Mouse (Mus musculus): ENCODE measurements around the gene Synrg.

Gene Synrg

GRCm38 (mm10) chr11:83963991-83964921, at the start of gene Synrg:
Gene Synrg (plus strand): TSS chr11:83964428.
- peak; percentile 91 for DNase-seq (ENCODE audit: low spot score)

DNA sequence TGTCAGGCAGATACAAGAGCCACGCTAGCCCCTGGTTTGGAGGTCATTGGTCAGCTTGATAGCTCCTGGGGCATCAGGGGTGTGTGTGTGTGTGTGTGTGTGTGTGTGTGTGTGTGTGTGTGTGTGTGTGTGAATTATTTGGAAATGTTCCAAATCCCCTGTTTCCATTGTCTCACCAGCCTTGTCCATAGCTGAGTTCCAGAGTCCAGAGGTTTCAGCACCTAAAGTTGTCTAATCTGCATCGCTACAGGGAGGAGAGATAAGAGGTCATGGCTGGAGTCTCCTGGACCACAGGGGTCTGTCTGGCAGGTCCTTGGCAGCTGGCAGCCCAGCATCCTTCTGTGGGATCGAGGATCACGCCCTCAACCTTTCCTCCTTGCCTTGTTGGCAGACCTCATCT, 49.7 kb upstream of the Synrg start:
- DNase-seq (ENCODE audit: low spot score), result no peak

GRCm38 (mm10) chr11:83922600-83922999, 41.6 kb upstream of the Synrg start:
- DNase-seq (ENCODE audit: low spot score), result no peak

DNA sequence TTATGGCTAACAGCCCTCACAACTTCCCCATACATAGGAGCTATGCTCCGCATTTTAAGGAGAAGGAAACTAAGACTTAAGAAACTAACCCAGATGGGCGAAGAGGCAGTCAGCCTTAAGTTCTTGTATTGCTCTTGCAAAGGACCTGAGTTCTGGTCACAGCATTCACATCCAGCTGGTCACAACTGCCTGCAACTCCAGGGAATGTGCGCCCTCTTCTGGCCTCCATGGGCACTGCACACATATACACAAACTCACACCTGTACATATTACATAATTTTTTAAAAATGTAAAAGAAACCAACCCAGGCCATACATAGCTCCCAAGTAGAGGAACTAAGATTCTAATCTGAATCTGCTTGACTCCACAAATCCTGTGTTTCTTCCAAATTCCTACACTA, 37.1 kb upstream of the Synrg start:
- no peak for DNase-seq (ENCODE audit: low spot score)

DNA sequence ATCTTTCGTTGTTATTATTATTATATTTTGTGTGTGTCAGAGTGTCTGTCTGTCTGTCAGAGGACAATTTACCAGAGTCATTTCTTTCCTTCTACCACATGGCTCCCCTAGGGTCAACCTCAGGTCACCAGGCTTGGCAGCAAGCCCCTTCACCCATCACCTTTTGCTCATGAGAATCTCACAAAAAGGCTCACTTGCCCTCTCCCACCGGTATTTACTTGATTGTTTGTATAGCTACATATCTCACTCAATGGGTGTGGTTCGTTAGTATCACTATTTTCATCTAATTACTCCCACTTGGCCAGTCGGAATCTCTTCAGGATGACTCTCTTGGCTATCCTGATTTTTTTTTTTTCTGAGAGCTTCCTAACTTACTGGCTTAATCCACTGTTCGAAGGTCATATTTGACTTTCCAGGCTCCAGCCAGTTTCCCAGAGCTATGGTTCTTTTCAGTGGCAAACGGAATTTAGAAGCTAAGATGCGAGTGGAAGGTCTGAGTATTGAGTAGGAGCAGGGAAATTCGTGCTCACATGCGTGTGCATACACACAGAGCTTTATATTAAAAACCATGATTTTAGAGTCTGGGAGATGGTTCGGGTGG, 31.6 kb upstream of the Synrg start:
- DNase-seq (ENCODE audit: low spot score), result no peak

- DNase-seq (ENCODE audit: low spot score), result no peak
Observed at GRCm38 (mm10) chr11:83933376-83933775, 30.9 kb upstream of the Synrg start.

DNA sequence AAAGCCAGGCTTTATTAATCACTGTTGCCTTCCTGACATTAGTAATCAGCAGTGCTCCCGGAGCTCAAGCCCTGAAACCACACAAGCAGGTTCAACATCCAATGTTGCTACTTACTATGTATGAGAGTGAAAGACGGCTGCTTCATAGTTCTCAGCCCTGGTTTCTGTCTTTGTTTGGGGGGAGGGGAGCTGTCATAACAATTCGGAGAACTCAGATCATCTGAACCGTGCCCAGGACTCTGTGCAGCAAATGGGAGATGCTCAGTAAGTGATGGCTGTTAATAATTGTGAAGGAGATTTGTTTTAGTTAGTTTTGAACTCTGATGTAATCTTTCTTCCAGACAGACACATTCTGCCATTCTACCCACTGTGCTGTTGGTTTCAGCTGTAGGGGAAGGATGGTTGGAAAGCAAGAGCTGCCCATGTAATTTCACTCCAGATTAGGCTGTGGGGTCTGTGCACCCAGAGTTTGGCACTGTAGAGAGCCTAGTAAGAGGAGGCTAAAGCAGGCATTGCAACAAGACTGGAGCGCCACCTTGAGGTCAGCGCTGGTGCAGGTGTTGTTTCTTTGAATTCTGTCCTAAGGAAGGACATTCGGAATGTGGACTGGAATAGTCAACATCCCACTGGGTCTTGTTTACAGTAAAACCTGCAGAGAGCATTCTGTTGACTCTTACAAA, 28.1 kb upstream of the Synrg start:
- DNase-seq (ENCODE audit: low spot score), result peak; percentile 86

DNA sequence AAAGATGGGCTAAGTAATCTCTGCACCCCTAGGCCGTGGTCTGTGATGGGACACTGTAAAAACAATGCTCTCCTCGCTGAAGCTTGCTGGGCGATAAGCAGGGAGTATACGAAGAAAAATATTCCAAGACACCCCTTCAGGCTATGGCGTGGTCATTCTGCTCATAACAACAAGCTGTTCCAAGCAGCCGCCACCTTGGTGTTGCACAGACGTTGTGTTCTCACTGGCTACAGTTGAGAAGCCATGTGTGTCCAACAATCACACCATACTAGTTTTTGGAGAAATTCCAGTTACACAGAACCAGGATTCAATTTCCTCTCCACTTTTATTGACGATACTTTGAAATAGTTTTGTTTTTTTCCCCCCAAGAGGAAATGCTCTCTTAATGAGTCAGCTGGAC, 25.7 kb upstream of the Synrg start:
- no peak for DNase-seq (ENCODE audit: low spot score)

GRCm38 (mm10) chr11:83941950-83942840, 22.0 kb upstream of the Synrg start, which contains the start of gene Ddx52:
Gene Ddx52 (plus strand): TSS chr11:83942062.
- DNase-seq (ENCODE audit: low spot score), result peak; percentile 91

- DNase-seq (ENCODE audit: low spot score), result no peak
Observed at GRCm38 (mm10) chr11:83956822-83957221, 7.4 kb upstream of the Synrg start.

DNA sequence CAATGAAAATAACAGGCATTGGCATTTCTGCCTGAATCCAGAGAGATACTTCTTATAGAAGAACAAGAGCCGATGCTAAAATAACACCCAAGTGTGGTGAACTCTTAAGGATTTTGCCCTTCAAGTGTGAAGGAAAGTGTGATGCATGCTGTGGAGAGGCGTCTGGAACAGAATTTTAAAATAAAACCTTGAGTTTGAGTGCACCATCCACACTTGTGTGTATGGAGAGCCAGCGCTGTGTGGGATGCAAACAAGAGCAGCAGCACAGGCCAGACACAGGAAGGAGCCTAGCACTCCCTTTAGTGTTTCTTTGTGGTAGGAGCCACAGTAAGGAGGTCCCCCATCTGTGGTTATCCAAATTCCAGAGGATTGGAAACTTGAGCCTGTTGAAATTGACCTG, 2.2 kb upstream of the Synrg start:
- DNase-seq (ENCODE audit: low spot score), result no peak

DNA sequence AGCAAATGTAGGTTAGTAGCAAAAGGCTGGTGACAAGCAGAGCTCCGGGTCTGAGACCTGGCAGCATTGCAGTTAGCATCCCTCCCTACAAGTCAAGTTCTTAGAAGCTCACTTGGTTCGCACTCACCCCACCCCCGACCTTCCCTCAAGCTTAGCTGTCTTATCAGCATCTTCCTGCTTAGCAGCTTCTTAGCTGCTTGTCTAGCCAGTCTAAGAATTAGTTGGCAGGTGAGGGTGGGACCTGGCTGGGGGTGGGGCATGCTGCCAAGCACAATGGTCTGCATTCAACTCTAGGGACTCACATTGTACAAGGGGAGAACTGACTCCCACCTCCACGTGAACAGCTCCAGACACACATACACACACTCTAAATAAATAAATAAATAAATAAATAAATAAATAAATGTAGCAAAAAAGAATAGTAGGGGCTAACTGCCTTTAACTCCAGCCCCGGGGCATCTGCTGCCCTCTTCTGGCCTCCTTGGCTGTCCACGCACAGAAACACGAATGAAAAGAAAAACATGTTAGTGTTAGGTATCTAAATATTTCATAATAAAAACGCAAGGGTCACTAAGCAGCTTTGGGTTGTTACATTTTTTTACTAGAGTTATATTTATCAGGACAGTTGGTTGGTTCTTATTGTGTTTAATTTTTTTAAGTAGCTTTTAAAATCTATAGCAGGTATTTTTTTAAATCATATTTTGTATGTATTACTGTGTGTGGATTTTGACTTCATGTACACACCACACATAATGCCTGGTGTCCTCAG, 3.4 kb downstream of the Synrg start:
- peak; percentile 34 for DNase-seq (ENCODE audit: low spot score)

DNA sequence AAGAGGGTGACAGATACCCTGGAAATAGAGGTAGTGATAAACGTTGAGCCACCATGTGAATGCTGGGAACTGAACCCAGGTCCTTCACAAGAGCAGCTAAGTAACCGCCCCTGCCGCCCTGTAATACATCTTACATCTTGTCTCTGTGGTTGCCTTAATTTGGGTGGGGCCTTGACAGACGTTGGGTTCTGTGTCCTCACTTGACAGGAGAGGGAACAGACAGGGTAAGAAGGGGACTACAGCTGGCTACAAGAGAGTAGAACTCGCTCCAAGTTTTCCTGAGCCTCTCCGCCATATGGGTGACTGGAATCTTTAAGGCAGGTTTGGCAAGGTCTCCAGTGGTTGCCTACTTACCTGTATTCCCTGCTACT, 4.0 kb downstream of the Synrg start:
- no peak for DNase-seq (ENCODE audit: low spot score)

- DNase-seq (ENCODE audit: low spot score), result no peak
Observed at GRCm38 (mm10) chr11:83969040-83969439, 4.8 kb downstream of the Synrg start.

DNA sequence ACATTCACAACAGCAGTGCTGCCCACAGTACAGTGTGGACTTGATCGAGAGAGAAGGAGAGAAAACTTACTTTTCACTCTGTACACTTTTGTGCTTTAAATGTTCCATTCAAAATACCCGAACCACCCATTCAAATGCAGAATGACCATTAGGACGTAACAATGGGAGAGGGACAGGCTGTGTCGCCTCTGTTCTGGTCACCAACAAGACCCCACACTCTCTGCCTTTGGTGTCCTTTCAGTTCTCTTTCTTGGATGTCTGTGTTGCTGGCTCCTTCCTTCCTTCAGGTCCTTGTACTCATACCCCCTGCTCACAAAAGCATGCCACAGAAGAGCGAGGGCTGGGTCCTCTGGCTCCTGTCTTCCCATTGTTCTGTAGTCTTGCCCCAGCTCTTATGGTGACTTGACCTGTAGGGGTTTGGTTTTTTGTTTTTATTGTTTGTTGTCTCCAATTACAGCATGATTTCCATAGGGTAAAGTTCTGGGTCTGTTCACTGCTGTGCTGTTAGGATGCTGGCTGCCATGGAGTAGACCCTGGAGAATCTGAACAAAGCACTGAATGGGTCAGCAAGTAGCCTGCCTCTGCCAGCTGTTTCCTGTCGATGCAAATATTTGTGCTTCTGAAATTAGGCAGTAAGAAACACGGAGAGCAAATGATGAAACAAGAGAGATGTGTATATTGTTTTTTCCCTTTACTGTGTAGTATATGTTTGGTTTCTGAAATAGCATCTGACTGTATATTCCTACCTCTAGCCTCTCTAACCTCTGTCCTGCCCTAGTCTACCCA, 10.5 kb downstream of the Synrg start:
- DNase-seq (ENCODE audit: low spot score), result no peak

- DNase-seq (ENCODE audit: low spot score), result no peak
Observed at GRCm38 (mm10) chr11:83975488-83975887, 11.3 kb downstream of the Synrg start.

DNA sequence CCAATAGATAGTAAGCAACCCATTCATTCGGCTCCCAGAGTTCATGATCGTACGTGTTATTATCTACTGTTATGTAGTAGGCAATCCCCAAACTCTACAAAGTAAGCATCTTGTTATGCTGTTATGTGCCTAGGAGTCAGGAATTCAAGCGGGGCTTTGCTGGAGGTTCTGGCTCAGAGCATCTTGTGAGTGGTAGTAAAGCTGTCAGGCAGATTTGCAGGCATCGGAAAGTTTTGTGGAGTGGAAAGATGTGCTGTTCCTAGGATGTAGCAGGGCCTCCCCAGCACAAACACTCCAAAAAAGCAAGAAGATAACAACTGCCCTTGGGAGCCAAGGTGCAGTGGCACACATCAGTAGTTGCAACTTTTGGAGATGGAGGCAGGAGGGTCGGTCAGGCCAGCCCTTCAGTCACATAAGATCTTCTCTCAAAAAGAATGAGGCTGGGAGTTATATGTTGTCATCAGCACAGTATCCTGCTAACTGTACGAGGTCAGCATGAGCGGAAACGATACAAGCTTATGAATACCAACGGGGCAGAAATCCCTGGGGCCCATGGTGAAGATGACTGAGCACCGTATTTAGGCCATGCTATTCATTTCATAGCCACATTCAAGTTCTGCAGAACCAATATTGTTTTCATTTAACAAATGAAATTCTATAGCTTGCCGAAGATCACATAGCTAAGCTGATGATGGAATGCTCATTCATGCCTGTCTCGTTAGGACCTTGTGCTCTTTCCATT, 12.2 kb downstream of the Synrg start:
- DNase-seq (ENCODE audit: low spot score), result no peak

- DNase-seq (ENCODE audit: low spot score), result no peak
Observed at GRCm38 (mm10) chr11:83977810-83978209, 13.6 kb downstream of the Synrg start.

DNA sequence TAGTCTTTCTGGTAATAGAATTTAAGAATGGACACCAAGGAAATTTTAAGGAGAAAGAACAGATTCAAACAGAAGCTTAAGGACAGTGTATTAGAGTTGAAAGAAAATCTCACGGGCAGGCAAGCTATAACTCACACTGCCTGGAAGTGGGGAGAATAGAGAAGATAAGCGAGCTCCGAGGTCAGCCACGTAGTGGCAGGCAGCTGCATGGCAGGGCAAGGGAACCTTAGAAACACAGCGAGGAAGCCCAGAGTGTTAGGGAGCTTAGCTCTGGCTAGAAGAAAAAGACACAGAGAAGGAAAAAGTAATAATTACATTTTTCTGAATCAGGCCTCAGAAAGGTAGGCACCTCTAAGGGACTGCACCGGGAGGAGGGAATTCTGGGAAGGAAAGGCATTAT, 15.8 kb downstream of the Synrg start:
- no peak for DNase-seq (ENCODE audit: low spot score)

DNA sequence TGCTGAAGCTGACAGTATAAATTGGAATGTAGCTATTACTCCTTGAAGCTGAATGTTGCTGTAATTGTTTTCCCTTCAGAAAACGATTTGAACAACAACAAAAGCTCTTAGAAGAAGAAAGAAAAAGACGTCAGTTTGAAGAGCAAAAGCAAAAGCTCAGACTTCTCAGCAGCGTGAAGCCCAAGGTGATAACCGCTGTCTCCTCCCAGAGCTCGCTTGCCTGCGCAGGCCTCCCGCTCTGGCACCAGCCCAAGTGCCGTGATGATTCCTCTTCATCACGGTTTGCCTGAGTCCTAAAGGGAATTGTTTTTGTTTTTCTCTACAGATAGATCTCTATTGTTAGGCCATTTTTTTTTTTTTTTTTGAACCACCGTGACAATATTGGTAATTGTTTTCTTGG, 17.1 kb downstream of the Synrg start:
- DNase-seq (ENCODE audit: low spot score), result no peak

Data from urinary bladder, postnatal 14 days (tissue).